Mouse (Mus musculus) testis, adult 2 months (tissue): ENCODE measurements around the gene March7.

Source experiments
- CTCF ChIP-seq: fragments of 200-500 bp; IDR thresholded peaks from 2 replicates; pipeline ENCODE4 v1.5.1; 2012; ENCODE audit warnings: low read depth, mild to moderate bottlenecking, inconsistent platforms, low read length, moderate library complexity; ENCODE audit not compliant: control insufficient read depth, insufficient read depth, insufficient replicate concordance
- POLR2A ChIP-seq: fragments of 200-500 bp; IDR thresholded peaks from 2 replicates; pipeline ENCODE4 v1.6.1; 2012; ENCODE audit warnings: low read depth, mild to moderate bottlenecking, inconsistent platforms, low read length, moderate library complexity; ENCODE audit not compliant: control insufficient read depth

GRCm38 (mm10) chr2:60165679-60166078, 44.0 kb upstream of the March7 start:
- TF ChIP-seq CTCF (no peak), POLR2A (no peak)
